Mouse (Mus musculus) gastrocnemius, postnatal 10 days (tissue): ENCODE results near the gene Rims4. TPM values are rescaled to one million over a fixed set of nuclear protein-coding genes. Genes with fewer than 3 reads are reported as not detected.
A peak's percentile ranks its signal among the peaks of the same experiment; 100 is the strongest.

Experiments
- DNase-seq: peaks from one replicate; pipeline ENCODE4 v3.0.0; 2021; ENCODE audit warnings: mixed read lengths
- total RNA-seq, 2 experiments: library from RNA; stranded (reverse); gene quantifications; 2 replicates each; pipeline ENCODE4 v1.2.3; 2021

Gene Rims4
- total RNA-seq, 2 experiments from 2014 or later = 0.90 to 0.96 TPM

GRCm38 (mm10) chr2:163866061-163866460, 52.4 kb downstream of the Rims4 start:
- DNase-seq = no peak

GRCm38 (mm10) chr2:163865311-163865710, 53.2 kb downstream of the Rims4 start:
- DNase-seq = no peak

- peak; percentile 53 for DNase-seq
Observed at GRCm38 (mm10) chr2:163858254-163858947, 60.1 kb downstream of the Rims4 start.

GRCm38 (mm10) chr2:163857233-163857632, 61.2 kb downstream of the Rims4 start:
- DNase-seq = no peak

- no peak for DNase-seq
Observed at GRCm38 (mm10) chr2:163853461-163853901, 65.0 kb downstream of the Rims4 start, which contains the start of gene Kcnk15. TSS of gene Kcnk15 (plus strand) at chr2:163853651.

- no peak for DNase-seq
Observed at GRCm38 (mm10) chr2:163842043-163842442, 76.4 kb downstream of the Rims4 start.

GRCm38 (mm10) chr2:163839519-163839918, 79.0 kb downstream of the Rims4 start:
- no peak for DNase-seq

- peak; percentile 83 for DNase-seq
Observed at GRCm38 (mm10) chr2:163838043-163838442, 80.4 kb downstream of the Rims4 start.

GRCm38 (mm10) chr2:163831163-163831562, 87.3 kb downstream of the Rims4 start:
- DNase-seq = no peak

GRCm38 (mm10) chr2:163826494-163826893, 92.0 kb downstream of the Rims4 start:
- no peak for DNase-seq

GRCm38 (mm10) chr2:163825861-163826260, 92.6 kb downstream of the Rims4 start:
- DNase-seq = no peak

GRCm38 (mm10) chr2:163823771-163824170, 94.7 kb downstream of the Rims4 start:
- DNase-seq = peak; percentile 44

- peak; percentile 75 for DNase-seq
Observed at GRCm38 (mm10) chr2:163823248-163823647, 95.2 kb downstream of the Rims4 start.

GRCm38 (mm10) chr2:163820607-163821006, 97.9 kb downstream of the Rims4 start, which contains the start of gene Ccn5:
TSS of gene Ccn5 (plus strand) at chr2:163820861.
- DNase-seq = peak; percentile 89

- DNase-seq = no peak
Observed at GRCm38 (mm10) chr2:163814739-163815465, 103.6 kb downstream of the Rims4 start.

- no peak for DNase-seq
Observed at GRCm38 (mm10) chr2:163813077-163813476, 105.4 kb downstream of the Rims4 start.

Other genes starting within 250 kb of the Rims4 start
- gene Ada, start 168.4 kb downstream of the Rims4 start, total RNA-seq = 1 to 10 TPM; 1.1 to 2.4 TPM
- 1 to 10 TPM in 1 of 2 experiments, under 1 TPM in 1; 0.40 to 1.9 TPM for gene Ccn5, start 97.8 kb downstream of the Rims4 start, total RNA-seq
- not detected for gene Kcnk15, start 65.0 kb downstream of the Rims4 start, total RNA-seq
- gene Ywhab, start 76.3 kb upstream of the Rims4 start, total RNA-seq = 10 to 100 TPM; 80.1 to 90.3 TPM
- 1 to 10 TPM in 1 of 2 experiments, under 1 TPM in 1; 0.56 to 1.4 TPM for gene Pabpc1l, start 106.8 kb upstream of the Rims4 start, total RNA-seq
- gene Stk4, start 151.6 kb upstream of the Rims4 start, total RNA-seq = 10 to 100 TPM; 13.7 to 15.1 TPM
- gene Tomm34, start 152.5 kb upstream of the Rims4 start, total RNA-seq = 10 to 100 TPM; 14.7 to 18.7 TPM